26 mouse cellular contexts compared by ENCODE assay signal in genomic region chr10:88492658-88493057, GRCm38 (mm10). TPM values are rescaled to one million over a fixed set of nuclear protein-coding genes. Genes with fewer than 3 reads are reported as not detected.
"Had no signal": no experiment of that assay in that cellular context is flagged by ENCODE, and none has a peak within 500 bp of the region (broad histone marks: within the 10 kb centered on the region; RNA-seq: fewer than 3 reads in every experiment).

No protein-coding gene starts in this region.

- DNase-seq: kidney, adult 18-20 months; kidney, postnatal 10 days; kidney, postnatal 36 days; liver; lung, adult 18-20 months; lung, postnatal 14 days; lung, postnatal 4 days; thymus, adult 2 months; thymus, postnatal 25 days had no signal

- H3K27ac ChIP-seq: kidney, embryonic 15.5 days; limb, embryonic 10.5 days; limb, embryonic 13.5 days; liver, embryonic 12.5 days; liver, embryonic 15.5 days; lung, embryonic 15.5 days; midbrain, embryonic 10.5 days; midbrain, embryonic 13.5 days; neural tube, embryonic 13.5 days; stomach, postnatal 0 days had no signal

- H3K4me3 ChIP-seq: kidney, embryonic 15.5 days; limb, embryonic 10.5 days; limb, embryonic 13.5 days; liver, embryonic 12.5 days; liver, embryonic 15.5 days; lung, embryonic 15.5 days; megakaryocyte, embryonic 14.5 days; midbrain, embryonic 10.5 days; midbrain, embryonic 13.5 days; myocyte; neural tube, embryonic 13.5 days had no signal

- H3K36me3 ChIP-seq: limb, embryonic 10.5 days; limb, embryonic 13.5 days; liver, embryonic 12.5 days; liver, embryonic 15.5 days; lung, embryonic 15.5 days; midbrain, embryonic 10.5 days; midbrain, embryonic 13.5 days; neural tube, embryonic 13.5 days had no signal

- H3K4me1 ChIP-seq: liver, embryonic 12.5 days; liver, embryonic 15.5 days; lung, embryonic 15.5 days; megakaryocyte, embryonic 14.5 days; midbrain, embryonic 13.5 days had no signal

- H3K27me3 ChIP-seq: kidney, embryonic 15.5 days; limb, embryonic 13.5 days; liver, embryonic 12.5 days; liver, embryonic 15.5 days; lung, embryonic 15.5 days; megakaryocyte, embryonic 14.5 days; midbrain, embryonic 13.5 days; neural tube, embryonic 13.5 days had no signal

- ATAC-seq: liver, embryonic 12.5 days; midbrain, embryonic 13.5 days; midbrain, embryonic 16.5 days had no signal

RNA-seq across cellular contexts. Expression of gene Sycp3, which starts 33.3 kb away (rescaled TPM):
- total RNA-seq: neutrophil, adult 5-6 weeks had no signal
- polyA plus RNA-seq: limb, embryonic 13.5 days; liver, embryonic 12.5 days; myocyte; neural tube, embryonic 13.5 days; small intestine, adult 2 months; spleen, adult 2 months; stomach, embryonic 14.5 days; thymus, adult 2 months had no signal
